Mouse (Mus musculus) megakaryocyte, adult 5-6 weeks (primary cell): ENCODE data around the gene Pnkd. TPM values are rescaled to one million over a fixed set of nuclear protein-coding genes. Genes with fewer than 3 reads are reported as not detected.

ENCODE experiments used
- ATAC-seq: 2 replicates; pipeline ENCODE4 v1.8.0; 2016; ENCODE audit warnings: mild to moderate bottlenecking, inconsistent platforms; ENCODE audit not compliant: poor library complexity, severe bottlenecking
- total RNA-seq, 2 experiments: library from RNA; stranded (forward) in 1 of 2; stranded (reverse) in 1 of 2; fragments of 153-499, 151-499 nt in 1 of 2; fragments of 221-1000, 200-1000 nt in 1 of 2; gene quantifications; 2 replicates each; pipeline versions ENCODE4 v1.2.3 to v1.2.4; 2015 to 2017

The Pnkd gene
- total RNA-seq (2015) (23.5 and 23.6 TPM in 2 replicates), total RNA-seq (2017) (7.7 and 8.9 TPM in 2 replicates)

DNA sequence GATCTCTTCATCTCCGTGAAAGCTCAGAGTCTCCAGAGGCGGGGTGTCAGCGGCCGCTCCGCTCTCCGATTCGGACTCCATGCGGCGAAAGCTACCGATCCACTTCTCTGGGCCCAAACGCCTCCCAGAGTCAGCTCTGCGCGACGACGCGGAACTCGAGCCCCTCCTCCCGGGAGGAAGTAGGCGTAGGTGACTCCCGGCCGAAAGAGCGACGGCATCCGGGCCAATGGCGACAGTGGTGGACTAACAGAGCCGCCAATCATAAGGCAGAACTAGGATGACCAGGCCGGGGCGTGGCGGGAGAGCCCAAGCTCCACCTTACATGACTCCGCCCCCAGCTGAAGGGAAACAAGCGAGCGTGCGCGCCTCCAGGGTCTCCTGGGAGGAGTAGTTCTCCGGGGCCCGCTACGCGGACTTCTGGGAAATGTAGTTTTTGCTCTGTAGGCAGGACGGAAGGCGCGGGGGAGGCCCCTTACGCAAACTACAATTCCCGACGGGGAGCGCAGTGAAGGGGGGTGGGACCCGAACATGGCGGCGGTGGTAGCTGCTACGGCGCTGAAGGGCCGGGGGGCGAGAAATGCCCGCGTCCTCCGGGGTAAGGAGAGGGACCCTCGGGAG, at the start of gene Pnkd, which contains the start of gene Aamp:
Pnkd (plus strand) TSS at position 388 of the 618 bp plus-strand sequence.
Aamp (minus strand) TSS at position 196 of the 618 bp plus-strand sequence.
- ATAC-seq, result peak; percentile 95

DNA sequence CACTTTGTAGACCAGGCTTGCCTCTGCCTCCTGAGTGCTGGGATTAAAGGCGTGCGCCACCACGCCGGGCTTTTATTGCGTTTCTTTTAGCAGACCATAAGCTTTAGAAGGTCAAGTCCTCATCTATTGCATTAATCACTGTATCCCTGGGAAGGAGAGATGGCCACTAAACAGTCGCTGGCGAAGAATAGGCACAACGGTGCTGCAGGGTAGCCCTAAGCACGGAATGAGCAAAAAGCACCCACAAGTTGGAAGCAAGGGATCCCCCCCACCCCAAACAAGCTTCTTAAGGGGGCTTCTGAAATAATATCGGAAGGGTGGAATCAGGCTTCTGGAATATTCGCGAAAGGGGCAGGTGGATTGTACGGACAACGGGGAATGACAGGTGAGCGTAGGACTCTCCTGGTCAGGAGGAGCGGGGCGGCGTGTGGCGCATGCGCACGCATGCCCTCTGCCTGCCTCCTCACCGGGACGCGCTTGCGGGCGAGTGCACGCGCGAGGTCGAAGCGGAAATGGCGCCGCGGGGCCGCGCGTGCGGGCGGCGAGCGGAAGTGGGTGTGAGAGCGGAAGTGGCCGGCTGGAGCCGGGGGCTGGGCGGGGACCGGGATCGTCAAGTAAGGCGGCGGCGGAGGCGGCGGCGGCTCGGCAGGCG, 48.7 kb upstream of the Pnkd start, which contains the start of gene Arpc2:
Arpc2 (plus strand) TSS at position 147 of the 652 bp plus-strand sequence.
- peak; percentile 85 for ATAC-seq

DNA sequence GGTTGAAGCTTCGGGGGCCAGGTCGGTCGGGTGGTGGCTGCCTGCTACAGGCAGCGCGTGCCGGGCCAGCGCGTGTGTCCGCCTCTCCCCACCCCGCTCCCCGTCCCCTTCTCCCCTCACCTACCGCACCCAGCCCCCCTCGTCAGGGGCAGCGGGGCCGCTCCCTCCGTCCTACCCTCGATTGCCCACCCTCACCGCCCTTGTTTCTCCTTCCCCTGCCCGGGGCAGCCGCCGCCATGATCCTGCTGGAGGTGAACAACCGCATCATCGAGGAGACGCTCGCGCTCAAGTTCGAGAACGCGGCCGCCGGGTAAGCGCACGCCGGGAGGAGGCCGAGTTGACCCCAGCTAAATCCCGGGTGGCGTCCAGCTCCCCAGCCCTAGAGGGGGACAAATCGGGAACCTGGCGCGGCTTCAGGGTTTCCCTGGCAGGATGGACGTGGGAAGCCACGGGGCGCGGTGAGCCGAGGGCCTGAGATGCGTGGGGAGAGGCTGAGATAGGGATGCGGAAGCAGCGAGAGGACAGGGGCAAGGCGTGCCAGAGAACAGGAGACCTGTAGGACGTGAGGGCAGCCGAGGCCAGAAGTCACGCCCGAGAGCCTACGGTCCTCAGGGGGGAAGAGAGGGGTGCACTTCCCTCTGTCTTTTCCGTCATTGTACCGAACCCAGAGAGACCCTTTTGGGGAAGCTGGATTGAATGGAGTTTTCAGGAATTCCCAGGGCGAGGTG, 48.0 kb upstream of the Pnkd start:
- ATAC-seq, result peak; percentile 62

DNA sequence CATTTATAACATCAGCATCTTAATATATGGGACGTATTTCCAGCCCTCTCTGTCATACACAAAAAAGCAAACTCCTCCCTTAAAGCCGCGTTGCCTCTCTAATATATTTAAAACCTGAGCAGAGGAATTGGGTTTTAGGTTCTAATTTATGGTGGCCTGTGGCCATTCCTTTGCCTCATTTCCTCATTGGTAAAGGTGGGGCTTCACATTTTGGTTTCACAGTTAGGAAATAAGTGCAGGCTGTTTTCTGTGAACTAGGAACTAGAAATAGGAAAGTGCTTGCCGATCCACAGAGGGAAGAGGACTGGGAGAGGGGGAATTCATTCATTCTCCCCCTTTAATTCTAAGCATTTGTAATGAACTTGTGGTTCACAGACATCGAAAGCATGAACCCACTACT, 47.1 kb upstream of the Pnkd start:
- ATAC-seq, result peak; percentile 40

DNA sequence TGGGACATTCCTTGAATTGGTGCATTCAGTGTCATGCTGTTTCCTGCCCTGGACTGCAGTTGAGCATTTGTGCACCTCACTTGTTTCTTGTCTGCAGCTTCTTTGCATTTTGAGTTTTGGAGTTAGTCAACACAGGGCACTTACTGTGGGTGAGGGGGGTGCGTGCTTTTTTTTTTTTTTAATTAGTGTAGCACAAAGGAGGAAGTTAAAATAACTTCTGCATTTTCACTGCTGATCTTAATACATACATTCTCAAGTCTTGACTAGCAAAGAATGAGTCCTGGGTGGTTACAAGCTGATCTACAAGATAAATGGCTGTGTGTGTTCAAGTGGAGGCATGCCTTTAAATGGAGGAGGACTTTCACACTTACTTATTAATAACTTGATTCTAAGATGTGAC, 46.6 kb upstream of the Pnkd start:
- ATAC-seq, result peak; percentile 39

DNA sequence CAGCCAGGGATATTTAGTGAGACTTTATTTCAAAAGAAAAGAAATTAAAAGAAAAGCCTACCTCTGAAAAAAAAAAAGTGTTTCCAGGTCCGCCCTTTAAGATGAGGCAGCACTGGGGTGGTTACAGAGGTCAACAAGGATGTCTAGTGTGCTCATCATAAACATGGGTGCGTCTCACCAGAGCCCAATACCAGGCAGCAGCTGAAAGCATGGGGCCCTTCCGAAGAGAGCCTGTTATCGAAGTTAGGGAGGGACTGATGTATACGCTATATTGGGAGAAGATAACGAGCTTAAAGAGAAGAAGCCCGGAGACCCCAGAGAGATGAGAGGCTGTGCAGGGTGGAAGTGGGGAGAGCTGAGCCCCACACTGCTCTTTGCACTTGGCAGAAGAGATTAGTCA, 45.6 kb upstream of the Pnkd start:
- ATAC-seq, result no peak

DNA sequence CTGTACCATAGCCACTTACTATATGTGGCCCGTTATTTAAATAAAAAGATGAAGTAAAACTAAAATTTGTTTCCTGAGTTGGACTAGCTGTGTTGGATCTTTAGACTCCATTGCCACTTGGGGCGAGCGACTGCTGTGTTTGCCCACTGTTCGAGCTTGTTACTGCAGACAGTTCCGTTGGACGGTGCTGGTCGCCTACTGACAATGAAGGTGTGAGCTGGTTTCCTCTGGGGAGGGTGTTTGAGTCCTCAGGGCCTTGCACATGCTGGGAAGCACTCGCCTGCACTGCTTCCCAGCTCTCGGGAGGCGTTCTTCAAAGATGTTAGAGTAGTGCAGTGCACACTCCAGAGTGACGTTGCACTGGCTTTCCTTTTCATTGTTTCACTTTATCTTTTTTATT, 45.1 kb upstream of the Pnkd start:
- ATAC-seq, result no peak

DNA sequence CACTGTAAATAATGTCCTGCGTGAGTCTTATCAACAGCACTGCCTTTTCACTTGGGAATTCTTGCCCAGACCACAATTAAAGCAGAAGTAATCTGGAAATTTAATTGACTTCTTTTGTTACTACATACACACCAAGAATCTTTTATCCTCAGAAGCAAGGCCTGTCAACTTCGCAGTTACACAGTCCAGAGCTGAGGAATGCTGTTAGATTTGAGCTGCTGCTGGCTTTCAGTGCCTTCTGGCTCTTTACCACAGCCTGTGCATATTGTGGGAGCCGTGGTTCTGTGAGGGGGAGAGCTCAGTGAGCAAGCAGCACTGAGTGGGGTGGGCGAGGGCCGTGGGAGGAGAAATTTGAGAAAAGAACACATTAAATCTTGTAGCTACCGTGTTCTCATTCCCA, 44.4 kb upstream of the Pnkd start:
- ATAC-seq, result no peak

DNA sequence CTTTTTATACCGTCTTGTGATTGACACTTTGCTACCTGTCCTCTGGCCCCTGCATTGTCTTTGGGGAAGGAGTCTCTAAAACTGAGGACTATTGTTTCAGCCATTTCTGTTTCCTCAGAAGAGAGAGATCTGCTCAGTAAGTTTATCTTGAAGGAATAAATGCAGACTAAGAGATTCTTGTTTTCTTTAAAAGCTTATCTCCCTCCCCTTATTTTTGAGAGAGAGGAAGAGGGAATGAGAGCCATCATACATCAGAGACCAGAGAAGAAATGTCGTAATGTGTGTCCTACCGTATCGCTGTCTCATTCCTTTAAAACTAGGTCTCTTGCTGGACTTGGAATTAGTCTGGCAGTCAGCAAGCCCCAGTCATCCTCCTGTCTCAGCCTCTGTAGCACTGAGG, 43.9 kb upstream of the Pnkd start:
- ATAC-seq, result no peak

DNA sequence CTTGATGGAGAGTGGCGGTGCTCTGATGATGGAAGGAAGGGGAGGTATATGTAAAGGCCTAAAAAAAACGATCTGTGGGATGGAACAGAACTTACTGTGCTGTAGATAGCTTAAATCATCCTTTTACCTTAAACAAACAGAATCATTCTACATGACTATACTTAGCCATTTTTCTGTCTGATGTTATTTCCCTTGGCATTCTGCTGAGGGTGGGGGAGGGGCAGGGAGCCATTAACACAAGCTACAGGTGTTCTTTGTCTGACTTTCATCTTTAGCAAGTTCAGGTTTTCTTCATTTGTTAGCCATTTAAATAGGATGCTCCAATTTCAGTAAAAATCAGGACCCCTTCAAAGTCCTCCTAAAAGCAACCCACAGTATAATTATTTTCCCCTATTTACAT, 39.2 kb upstream of the Pnkd start:
- ATAC-seq, result no peak

DNA sequence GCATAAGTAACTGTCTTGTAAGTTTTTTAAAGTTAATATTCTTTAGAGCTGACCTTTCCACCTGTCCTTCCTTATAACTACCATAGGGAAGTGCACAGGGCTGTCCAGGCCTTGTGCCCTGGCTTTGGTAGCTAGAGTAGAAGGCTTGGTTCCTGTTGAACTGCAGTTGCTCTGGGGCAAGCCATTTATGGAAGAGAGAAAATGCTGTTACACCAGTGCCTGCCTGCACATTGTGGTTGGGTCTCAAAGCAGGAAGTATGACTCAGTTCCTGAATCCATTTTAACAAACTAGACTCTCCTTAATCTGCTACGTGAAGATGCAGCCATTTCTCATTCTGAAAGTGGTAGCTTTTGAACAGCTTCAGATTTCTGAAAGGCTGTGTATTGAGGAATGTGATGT, 35.9 kb upstream of the Pnkd start:
- ATAC-seq, result peak; percentile 98

DNA sequence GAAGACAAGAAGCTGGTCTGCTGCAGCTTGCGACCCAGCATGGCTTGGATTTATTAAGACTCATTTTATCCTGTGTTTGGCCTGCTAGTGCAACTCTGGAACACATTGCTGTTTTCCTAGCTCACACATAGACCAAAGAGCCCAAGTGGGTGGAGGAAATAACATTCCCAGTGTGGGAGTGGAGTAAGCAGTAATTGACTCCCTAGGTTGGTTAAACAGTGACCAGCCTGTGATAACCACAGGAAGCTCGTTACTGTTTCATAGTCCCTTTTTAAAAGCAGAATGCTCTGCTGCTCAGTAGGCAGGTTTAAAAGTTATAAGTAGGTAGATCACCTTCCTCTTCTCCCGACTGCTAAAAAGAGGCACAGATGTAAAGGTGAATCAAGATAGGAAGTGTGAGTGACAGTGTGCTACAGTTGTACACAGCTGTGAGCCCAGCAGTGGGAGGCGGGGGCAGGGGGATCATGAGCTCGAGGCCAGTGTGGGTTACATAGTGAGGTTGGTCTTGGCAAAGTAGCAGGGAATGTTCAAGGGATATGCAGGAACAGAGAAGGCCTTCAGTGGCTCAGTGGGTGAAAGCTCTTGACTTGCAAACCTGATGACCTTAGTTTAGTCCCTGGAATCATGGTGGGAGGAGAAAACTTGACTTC, 35.3 kb upstream of the Pnkd start:
- ATAC-seq, result no peak

DNA sequence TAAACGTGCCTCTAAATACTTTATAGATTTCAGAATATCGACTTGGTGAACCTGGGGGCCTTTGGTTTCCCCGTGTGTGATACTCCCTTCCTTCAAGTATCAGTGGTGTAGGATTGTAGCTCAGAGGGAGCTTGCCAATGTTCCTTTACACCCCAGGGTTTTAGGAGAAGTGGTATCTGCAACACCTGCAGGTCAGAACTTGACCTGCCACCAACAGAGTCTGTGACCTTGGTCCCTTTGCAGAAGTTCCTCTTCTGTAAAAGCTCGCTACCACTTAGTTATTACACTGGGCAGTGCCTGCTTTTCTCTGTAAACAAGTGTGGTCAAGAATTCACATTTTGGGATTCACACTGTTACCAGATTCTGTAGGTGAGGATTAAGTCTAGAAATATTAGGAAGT, 34.6 kb upstream of the Pnkd start:
- ATAC-seq, result peak; percentile 53

DNA sequence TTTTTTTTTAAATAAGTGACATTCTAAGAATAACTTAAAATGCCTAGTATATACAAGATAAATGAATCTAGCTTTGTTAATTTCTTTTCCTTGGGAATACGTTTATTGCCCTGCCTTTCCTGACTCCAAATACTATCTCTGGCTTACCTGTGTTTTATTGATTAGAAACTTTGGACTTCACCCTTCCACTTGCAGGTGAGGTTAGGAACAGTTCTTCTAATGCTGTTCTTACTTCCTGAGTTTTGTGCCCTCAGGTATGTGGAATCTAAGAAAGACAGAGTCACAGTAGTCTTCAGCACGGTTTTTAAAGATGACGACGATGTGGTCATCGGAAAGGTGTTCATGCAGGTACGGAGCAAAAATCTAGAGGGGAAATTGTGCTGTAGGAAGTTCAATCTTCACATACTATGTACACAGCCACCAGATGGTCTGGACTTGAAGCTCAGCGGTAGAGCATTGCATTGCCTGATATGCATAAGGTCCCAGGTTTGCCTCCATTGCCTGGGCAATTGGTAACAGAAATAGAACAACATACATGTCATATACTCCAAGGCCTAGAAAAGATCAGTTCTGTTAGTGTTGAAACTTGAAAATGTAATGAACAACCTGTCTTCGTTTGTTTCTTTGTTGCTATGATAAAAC, 28.9 kb upstream of the Pnkd start:
- no peak for ATAC-seq

DNA sequence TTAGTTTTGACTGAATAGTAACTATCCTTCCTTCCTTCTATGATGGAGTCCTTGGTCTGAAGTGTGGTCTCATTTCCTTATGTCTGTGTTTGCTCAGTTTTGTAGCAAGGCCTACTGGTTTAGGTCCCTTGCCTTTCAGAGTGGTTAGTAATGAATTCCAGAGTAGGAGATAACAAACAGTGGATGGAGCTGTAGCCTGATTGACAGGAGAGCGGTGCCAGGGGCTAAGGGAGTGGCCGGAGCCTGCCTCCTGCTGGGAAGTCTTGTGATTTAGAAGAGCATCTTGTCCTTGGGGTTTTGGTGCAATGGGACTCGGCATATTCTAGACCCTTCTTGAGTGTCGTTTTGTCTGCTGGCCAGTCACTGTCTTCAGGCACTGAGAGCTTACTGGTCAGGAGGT, 27.9 kb upstream of the Pnkd start:
- ATAC-seq, result no peak

DNA sequence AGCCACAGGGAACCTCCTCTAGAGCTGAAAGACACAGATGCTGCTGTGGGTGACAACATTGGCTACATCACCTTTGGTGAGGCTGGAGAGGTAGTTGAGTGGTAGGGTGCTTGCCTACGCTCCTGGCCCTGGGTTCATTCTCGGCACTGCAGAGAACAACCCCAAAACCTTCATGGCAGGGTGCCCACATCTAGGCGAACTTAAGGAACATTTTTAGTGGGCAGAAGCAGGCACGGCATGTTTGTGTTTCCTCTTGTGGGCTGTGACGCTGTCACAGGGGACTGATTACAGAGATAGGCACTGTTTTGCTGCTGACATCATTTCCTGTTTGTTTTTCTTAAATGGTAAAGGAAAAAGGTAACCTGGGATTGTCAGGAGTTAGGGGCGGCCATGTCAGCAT, 22.2 kb upstream of the Pnkd start:
- ATAC-seq, result no peak

DNA sequence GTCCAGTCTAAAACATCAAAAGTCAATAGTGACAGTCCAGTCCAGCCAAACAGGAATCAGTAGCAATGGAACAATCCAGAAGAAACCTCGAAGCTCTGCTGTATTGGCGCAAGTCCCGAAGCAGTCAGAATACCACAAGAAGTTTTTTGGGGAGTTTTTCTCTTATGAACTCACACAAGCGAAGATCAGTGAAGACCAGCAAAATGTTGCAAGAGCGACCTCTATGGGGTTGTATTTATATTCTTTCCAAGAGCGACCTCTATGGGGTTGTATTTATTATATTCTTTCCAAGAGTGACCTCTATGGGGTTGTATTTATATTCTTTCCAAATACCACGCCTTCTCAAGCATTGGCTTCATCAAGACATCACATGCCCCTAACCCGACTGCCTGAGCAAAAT, 16.0 kb upstream of the Pnkd start:
- ATAC-seq, result no peak

DNA sequence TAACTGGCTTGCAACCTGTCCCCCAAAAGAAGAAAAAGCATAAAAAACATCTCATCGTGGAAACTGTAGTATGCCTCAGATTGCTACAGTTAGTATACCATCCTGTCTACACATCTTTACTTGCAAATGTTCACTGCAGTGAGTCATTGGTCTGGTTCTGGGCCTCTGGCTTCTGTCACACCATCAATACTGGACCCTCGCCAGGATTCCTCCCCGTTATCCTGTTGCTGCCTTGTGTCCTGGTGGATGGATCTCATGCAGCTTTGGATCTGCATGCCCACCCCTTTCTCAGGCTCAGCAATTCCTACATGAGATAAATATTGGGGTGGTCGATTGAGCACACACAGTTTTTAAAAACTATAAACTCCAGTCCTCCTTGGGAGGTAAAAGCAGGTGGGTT, 13.1 kb upstream of the Pnkd start:
- no peak for ATAC-seq

DNA sequence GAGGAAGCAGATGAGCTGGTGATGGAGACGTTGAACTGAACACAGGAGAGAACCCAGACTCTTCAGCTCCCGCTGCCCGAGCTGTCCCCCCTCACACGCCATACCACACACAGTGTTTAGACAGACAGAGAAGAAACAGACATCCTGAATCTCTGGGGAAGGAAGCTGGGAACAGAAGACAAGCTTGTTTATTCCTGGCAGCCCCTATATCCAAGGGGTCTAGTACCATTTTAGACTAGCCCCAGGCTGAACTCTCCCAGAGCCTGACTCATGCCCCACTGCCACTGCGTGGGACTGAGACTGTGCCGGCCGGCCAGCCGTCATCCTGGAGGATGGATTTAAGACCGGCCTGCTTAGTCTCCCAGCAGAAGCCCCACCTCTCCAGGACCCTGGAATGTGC, 9.7 kb upstream of the Pnkd start:
- no peak for ATAC-seq

DNA sequence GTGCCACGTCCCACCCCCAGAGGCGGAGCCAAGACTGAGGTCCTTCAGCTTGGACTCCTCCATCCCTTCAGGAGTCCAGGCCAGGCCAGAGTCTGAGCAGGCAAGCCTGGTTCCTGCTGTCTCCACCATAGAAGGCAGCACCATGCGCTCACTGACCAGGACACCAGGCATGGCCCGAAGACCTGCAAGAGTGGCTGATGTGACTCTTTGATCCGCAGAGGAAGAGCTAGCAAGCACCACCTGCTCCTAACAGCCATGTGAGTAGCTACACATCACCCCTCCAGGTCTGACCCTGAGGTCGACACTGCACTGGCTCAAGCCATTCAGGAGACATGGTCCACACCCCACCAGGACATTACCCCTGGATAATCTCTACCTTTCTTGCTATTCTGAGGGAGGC, 7.7 kb upstream of the Pnkd start:
- ATAC-seq, result no peak
